Mouse (Mus musculus) thymus, adult 2 months (tissue): Measurements from ENCODE around the gene Actb. TPM values are rescaled to one million over a fixed set of nuclear protein-coding genes. Genes with fewer than 3 reads are reported as not detected.

Source experiments
- DNase-seq: peaks from one replicate; pipeline ENCODE4 v3.0.0; 2021
- H3K27ac ChIP-seq: fragments of 200-500 bp; 2 replicates; pipeline ENCODE4 v1.5.1; 2012; ENCODE audit warnings: low read length, control low read depth; ENCODE audit not compliant: control insufficient read depth, insufficient read depth
- H3K27me3 ChIP-seq: fragments of 200-500 bp; 2 replicates; pipeline ENCODE4 v1.6.1; 2012; ENCODE audit warnings: mild to moderate bottlenecking, low read length, moderate library complexity, mixed read lengths; ENCODE audit not compliant: control insufficient read depth, insufficient read depth
- H3K36me3 ChIP-seq: fragments of 200-500 bp; 2 replicates; pipeline ENCODE4 v1.6.1; 2012; ENCODE audit warnings: mild to moderate bottlenecking, low read length, moderate library complexity; ENCODE audit not compliant: control insufficient read depth, insufficient read depth
- H3K4me1 ChIP-seq: fragments of 200-500 bp; replicated peaks from 2 replicates; pipeline ENCODE4 v1.6.1; 2012; ENCODE audit warnings: low read length; ENCODE audit not compliant: control insufficient read depth, insufficient read depth
- H3K4me3 ChIP-seq: fragments of 200-500 bp; 2 replicates; pipeline ENCODE4 v1.5.1; 2012; ENCODE audit warnings: mild to moderate bottlenecking, low read length, control low read depth, moderate library complexity; ENCODE audit not compliant: control insufficient read depth, insufficient read depth
- CTCF ChIP-seq: fragments of 200-500 bp; IDR thresholded peaks from 2 replicates; pipeline ENCODE4 v1.5.1; 2012; ENCODE audit warnings: mild to moderate bottlenecking, control low read depth, low read length, moderate library complexity, borderline replicate concordance; ENCODE audit not compliant: control insufficient read depth, poor library complexity, insufficient read depth; ENCODE audit errors: extremely low read depth
- POLR2A ChIP-seq: fragments of 200-500 bp; IDR thresholded peaks from 2 replicates; pipeline ENCODE4 v1.6.1; 2012; ENCODE audit warnings: mild to moderate bottlenecking, low read length, control low read depth, moderate library complexity; ENCODE audit not compliant: control insufficient read depth, poor library complexity, insufficient read depth; ENCODE audit errors: extremely low read depth
- WGBS: fragments of 180-500 bp; shearing (Covaris S2); methylation state at CpG from one replicate; pipeline ENCODE4 v1.1.7; 2018; 5-methylcytosine and 5-hydroxymethylcytosine counted together
- polyA plus RNA-seq: library from polyadenylated mRNA; depleted of rRNA; stranded (reverse); fragments of >200 nt; gene quantifications from 2 replicates; pipeline ENCODE4 v1.2.3, GENCODE M21; 2012; rRNA removed

Actb gene
- polyA plus RNA-seq, 1 experiment: 6,903 TPM

GRCm38 (mm10) chr5:142853585-142853984 is 53.0 kb downstream of the Actb start:
- 74% methylated on average over 6 of the region's 6 CpGs for WGBS
- no peak for DNase-seq
- no peak overlapping the region for H3K4me3 ChIP-seq
- no peak overlapping the region for H3K27ac ChIP-seq
- no peaks in the 10 kb centered on the region for H3K4me1 ChIP-seq
- no peaks in the 10 kb centered on the region for H3K27me3 ChIP-seq
- no peaks in the 10 kb centered on the region for H3K36me3 ChIP-seq
- TF ChIP-seq POLR2A: no peak
- no peak for TF ChIP-seq CTCF

Other genes starting within 250 kb of the Actb start
- 1.2 and 1.5 TPM in 2 replicates for gene Slc29a4, start 214.2 kb downstream of the Actb start, polyA plus RNA-seq
- 48.6 and 56.9 TPM in 2 replicates for gene Tnrc18, start 89.1 kb downstream of the Actb start, polyA plus RNA-seq
- 25.8 and 29.9 TPM in 2 replicates for gene Fbxl18, start 11.3 kb downstream of the Actb start, polyA plus RNA-seq
- 148 and 157 TPM in 2 replicates for gene Fscn1, start 53.6 kb upstream of the Actb start, polyA plus RNA-seq
- 16.1 and 17.6 TPM in 2 replicates for gene Rnf216, start 206.2 kb upstream of the Actb start, polyA plus RNA-seq
- gene Olfr718-ps1, start 240.8 kb upstream of the Actb start, polyA plus RNA-seq: not detected in 2 replicates